Mouse (Mus musculus): Measurements from ENCODE around the gene Cerk. TPM values are rescaled to one million over a fixed set of nuclear protein-coding genes. Genes with fewer than 3 reads are reported as not detected.
"Not testable (repeated sequence)": the region's sequence is repeated elsewhere in the genome, so short reads cannot be mapped to it uniquely, and the experiment has no call there.

The Cerk gene
- polyA plus RNA-seq, 1 experiment, result 61.7 TPM

GRCm38 (mm10) chr15:86104401-86105344 lies 81.3 kb downstream of the Cerk start:
- TF ChIP-seq CTCF (IDR thresholded peaks at IDR 0.05; ENCODE audit: control insufficient read depth, insufficient read depth, insufficient replicate concordance, low read depth, low read length) (no peak), POLR2A (IDR thresholded peaks at IDR 0.05; ENCODE audit: control insufficient read depth, low read depth, low read length) (no peak)
- Histone ChIP-seq H3K27ac (ENCODE audit: control insufficient read depth, insufficient read depth, low read depth, low read length) (no peak overlapping the region), H3K4me3 (ENCODE audit: control insufficient read depth, low read depth, low read length) (no peak overlapping the region), H3K36me3 (ENCODE audit: control insufficient read depth, insufficient read depth, low read length) (no peaks in the 10 kb centered on the region), H3K4me1 (ENCODE audit: control insufficient read depth, insufficient read depth, low read length) (no peaks in the 10 kb centered on the region), H3K27me3 (ENCODE audit: control insufficient read depth, insufficient read depth, low read length) (no peaks in the 10 kb centered on the region)

- Histone ChIP-seq H3K27me3 (ENCODE audit: control insufficient read depth, insufficient read depth, low read length) (no peaks in the 10 kb centered on the region), H3K4me3 (ENCODE audit: control insufficient read depth, low read depth, low read length) (no peak overlapping the region), H3K36me3 (ENCODE audit: control insufficient read depth, insufficient read depth, low read length) (no peaks in the 10 kb centered on the region), H3K4me1 (ENCODE audit: control insufficient read depth, insufficient read depth, low read length) (no peaks in the 10 kb centered on the region), H3K27ac (ENCODE audit: control insufficient read depth, insufficient read depth, low read depth, low read length) (no peak overlapping the region)
- no peak for TF ChIP-seq POLR2A (IDR thresholded peaks at IDR 0.05; ENCODE audit: control insufficient read depth, low read depth, low read length)
- no peak for TF ChIP-seq CTCF (IDR thresholded peaks at IDR 0.05; ENCODE audit: control insufficient read depth, insufficient read depth, insufficient replicate concordance, low read depth, low read length)
Observed at GRCm38 (mm10) chr15:86102308-86102707, 83.6 kb downstream of the Cerk start.

GRCm38 (mm10) chr15:86101585-86101984 lies 84.4 kb downstream of the Cerk start:
- Histone ChIP-seq H3K4me3 (ENCODE audit: control insufficient read depth, low read depth, low read length) (no peak overlapping the region), H3K36me3 (ENCODE audit: control insufficient read depth, insufficient read depth, low read length) (no peaks in the 10 kb centered on the region), H3K4me1 (ENCODE audit: control insufficient read depth, insufficient read depth, low read length) (no peaks in the 10 kb centered on the region), H3K27me3 (ENCODE audit: control insufficient read depth, insufficient read depth, low read length) (no peaks in the 10 kb centered on the region), H3K27ac (ENCODE audit: control insufficient read depth, insufficient read depth, low read depth, low read length) (no peak overlapping the region)
- no peak for TF ChIP-seq POLR2A (IDR thresholded peaks at IDR 0.05; ENCODE audit: control insufficient read depth, low read depth, low read length)
- no peak for TF ChIP-seq CTCF (IDR thresholded peaks at IDR 0.05; ENCODE audit: control insufficient read depth, insufficient read depth, insufficient replicate concordance, low read depth, low read length)

GRCm38 (mm10) chr15:86097871-86098270 lies 88.1 kb downstream of the Cerk start:
- TF ChIP-seq POLR2A (IDR thresholded peaks at IDR 0.05; ENCODE audit: control insufficient read depth, low read depth, low read length) (no peak), CTCF (IDR thresholded peaks at IDR 0.05; ENCODE audit: control insufficient read depth, insufficient read depth, insufficient replicate concordance, low read depth, low read length) (no peak)
- Histone ChIP-seq H3K4me3 (ENCODE audit: control insufficient read depth, low read depth, low read length) (no peak overlapping the region), H3K36me3 (ENCODE audit: control insufficient read depth, insufficient read depth, low read length) (no peaks in the 10 kb centered on the region), H3K27me3 (ENCODE audit: control insufficient read depth, insufficient read depth, low read length) (no peaks in the 10 kb centered on the region), H3K4me1 (ENCODE audit: control insufficient read depth, insufficient read depth, low read length) (no peaks in the 10 kb centered on the region), H3K27ac (ENCODE audit: control insufficient read depth, insufficient read depth, low read depth, low read length) (no peak overlapping the region)

- H3K27ac ChIP-seq (ENCODE audit: control insufficient read depth, insufficient read depth, low read depth, low read length); H3K4me1 ChIP-seq (ENCODE audit: control insufficient read depth, insufficient read depth, low read length); H3K27me3 ChIP-seq (ENCODE audit: control insufficient read depth, insufficient read depth, low read length); H3K4me3 ChIP-seq (ENCODE audit: control insufficient read depth, low read depth, low read length); H3K36me3 ChIP-seq (ENCODE audit: control insufficient read depth, insufficient read depth, low read length): not testable (repeated sequence)
Observed at GRCm38 (mm10) chr15:86096604-86097020, 89.3 kb downstream of the Cerk start.

- no peak overlapping the region for H3K4me3 ChIP-seq (ENCODE audit: control insufficient read depth, low read depth, low read length)
- H3K4me1 ChIP-seq (ENCODE audit: control insufficient read depth, insufficient read depth, low read length), result no peaks in the 10 kb centered on the region
- TF ChIP-seq CTCF (IDR thresholded peaks at IDR 0.05; ENCODE audit: control insufficient read depth, insufficient read depth, insufficient replicate concordance, low read depth, low read length) (no peak), POLR2A (IDR thresholded peaks at IDR 0.05; ENCODE audit: control insufficient read depth, low read depth, low read length) (no peak)
- no peak overlapping the region for H3K27ac ChIP-seq (ENCODE audit: control insufficient read depth, insufficient read depth, low read depth, low read length)
- H3K27me3 ChIP-seq (ENCODE audit: control insufficient read depth, insufficient read depth, low read length), result no peaks in the 10 kb centered on the region
- no peaks in the 10 kb centered on the region for H3K36me3 ChIP-seq (ENCODE audit: control insufficient read depth, insufficient read depth, low read length)
Observed at GRCm38 (mm10) chr15:86095722-86096603, 90.0 kb downstream of the Cerk start.
